Comparison of ENCODE assay signal across 9 mouse cellular contexts in genomic region chr7:73389871-73390294, GRCm38 (mm10). TPM values are rescaled to one million over a fixed set of nuclear protein-coding genes. Genes with fewer than 3 reads are reported as not detected.
DNase-seq lines count a peak whose midpoint lies in the region; ATAC-seq and TF ChIP-seq lines count a peak whose summit lies in the region.
"Had no signal": no experiment of that assay in that cellular context is flagged by ENCODE, and none has a peak within 500 bp of the region (broad histone marks: within the 10 kb centered on the region; RNA-seq: fewer than 3 reads in every experiment).

No protein-coding gene starts in this region.

- peaks cover 39% of the 10 kb centered on the region for H3K4me1 ChIP-seq in hindbrain, embryonic 14.5 days (replicated peaks; ENCODE audit: control insufficient read depth, insufficient read depth, low read length)
- H3K4me1 ChIP-seq in lung, embryonic 16.5 days (replicated peaks; ENCODE audit: control insufficient read depth, insufficient read depth, low read length): peaks cover 33% of the 10 kb centered on the region
- H3K4me1 ChIP-seq in stomach, postnatal 0 days (replicated peaks; ENCODE audit: control insufficient read depth, insufficient read depth): peaks cover 6% of the 10 kb centered on the region; the same call in 1 of the 2 replicates

- no peak for ATAC-seq in hindbrain, embryonic 14.5 days (ENCODE audit: low FRiP score)
- peak; percentile 38 for ATAC-seq in lung, embryonic 16.5 days (ENCODE audit: low read depth)
- no peak for ATAC-seq in stomach, postnatal 0 days (ENCODE audit: low FRiP score, low TSS enrichment)
- no peak for ATAC-seq in CD4-positive, CD25-positive, alpha-beta regulatory T cell, adult 4 months

- WGBS in hindbrain, embryonic 14.5 days: 2% methylated on average over 15 of the region's 15 CpGs
- WGBS in lung, embryonic 16.5 days: 1% methylated on average over 15 of the region's 15 CpGs
- 7% methylated on average over 15 of the region's 15 CpGs for WGBS in stomach, postnatal 0 days

- H3K4me3 ChIP-seq in hindbrain, embryonic 14.5 days (replicated peaks; ENCODE audit: low read length): peak overlapping the region; percentile 62
- H3K4me3 ChIP-seq in lung, embryonic 16.5 days (ENCODE audit: low read length): peak overlapping the region; percentile 83
- peak overlapping the region; percentile 76; the same call in 1 of the 2 replicates for H3K4me3 ChIP-seq in stomach, postnatal 0 days (ENCODE audit: low read depth, low read length)

- H3K27ac ChIP-seq in hindbrain, embryonic 14.5 days: peak overlapping the region; percentile 90
- peak overlapping the region; percentile 84 for H3K27ac ChIP-seq in lung, embryonic 16.5 days (ENCODE audit: low read length)
- H3K27ac ChIP-seq in stomach, postnatal 0 days (replicated peaks): peak overlapping the region; percentile 93; the same call in 1 of the 2 replicates

- no peak for TF ChIP-seq CTCF in stomach, postnatal 0 days (IDR thresholded peaks at IDR 0.05; ENCODE audit: low read depth)

- H3K9ac ChIP-seq in hindbrain, embryonic 14.5 days: peak overlapping the region; percentile 92
- peak overlapping the region; percentile 52 for H3K9ac ChIP-seq in lung, embryonic 16.5 days (ENCODE audit: low read length)
- H3K9ac ChIP-seq in stomach, postnatal 0 days (ENCODE audit: low read length): no peak overlapping the region

- TF ChIP-seq EP300 in stomach, postnatal 0 days (optimal IDR thresholded peaks at IDR 0.05): no peak

- peak; percentile 29 for DNase-seq in kidney, adult 18-20 months
- DNase-seq in kidney, adult 8-10 months: no peak
- DNase-seq in hindbrain, embryonic 14.5 days (ENCODE audit: low spot score): no peak
- peak; percentile 63 for DNase-seq in stomach, postnatal 0 days (ENCODE audit: low spot score)
- DNase-seq in right cerebral cortex, postnatal 10 days (ENCODE audit: low spot score in 2 of 2): no peak
- no peak for DNase-seq in layer of hippocampus, postnatal 14 days (ENCODE audit: low spot score in 2 of 2)

- peak overlapping the region; percentile 95 for H3K4me2 ChIP-seq in hindbrain, embryonic 14.5 days (replicated peaks)
- peak overlapping the region; percentile 67 for H3K4me2 ChIP-seq in lung, embryonic 16.5 days (ENCODE audit: low read depth, low read length)
- peak overlapping the region; percentile 91; the same call in 1 of the 2 replicates for H3K4me2 ChIP-seq in stomach, postnatal 0 days (replicated peaks; ENCODE audit: low read depth)

- no peaks in the 10 kb centered on the region for H3K27me3 ChIP-seq in hindbrain, embryonic 14.5 days (ENCODE audit: control insufficient read depth, insufficient read depth, low read length)
- no peaks in the 10 kb centered on the region for H3K27me3 ChIP-seq in lung, embryonic 16.5 days (ENCODE audit: control insufficient read depth, insufficient read depth, low read depth, low read length)
- H3K27me3 ChIP-seq in stomach, postnatal 0 days (ENCODE audit: control insufficient read depth, insufficient read depth, low read length): no peaks in the 10 kb centered on the region

- no peaks in the 10 kb centered on the region for H3K9me3 ChIP-seq in hindbrain, embryonic 14.5 days (ENCODE audit: control insufficient read depth, low read length)
- no peaks in the 10 kb centered on the region for H3K9me3 ChIP-seq in lung, embryonic 16.5 days (ENCODE audit: control insufficient read depth, low read length)
- H3K9me3 ChIP-seq in stomach, postnatal 0 days (ENCODE audit: control insufficient read depth, low read length): no peaks in the 10 kb centered on the region

- H3K36me3 ChIP-seq in hindbrain, embryonic 14.5 days (replicated peaks; ENCODE audit: control insufficient read depth, insufficient read depth): 0 out of 2 replicates have a peak, but pooled peaks cover 5% of the 10 kb centered on the region
- H3K36me3 ChIP-seq in lung, embryonic 16.5 days (ENCODE audit: control insufficient read depth, insufficient read depth, low read length): no peaks in the 10 kb centered on the region
- H3K36me3 ChIP-seq in stomach, postnatal 0 days (ENCODE audit: control insufficient read depth, insufficient read depth, low read length): peaks cover 4% of the 10 kb centered on the region

RNA-seq across cellular contexts. Expression of gene Rgma, which starts 14.6 kb away (rescaled TPM):
- polyA plus RNA-seq in hindbrain, embryonic 14.5 days (2014; fragmentation: Nextera tagmentation; extraction: Ambion mirVana): 46.3 and 46.7 TPM in 2 replicates
- 10.1 and 10.5 TPM in 2 replicates for polyA plus RNA-seq in lung, embryonic 16.5 days (2015; fragmentation: Nextera tagmentation; extraction: Ambion mirVana)
- 4.5 and 5.7 TPM in 2 replicates for polyA plus RNA-seq in stomach, postnatal 0 days (2015; fragmentation: Nextera tagmentation; extraction: Ambion mirVana)
- polyA plus RNA-seq in CD4-positive, CD25-positive, alpha-beta regulatory T cell, adult 4 months (2017; shearing (Covaris generic)): not detected
- total RNA-seq in layer of hippocampus, postnatal 14 days (2021): 10 to 100 TPM; 60.2 to 66.3 TPM
- total RNA-seq: MEL had no signal

Comparison
In these comparisons a context has a peak if more than half of its experiments do, and no peak if none do; other contexts are left out.
1. DNase-seq: peak in kidney, adult 18-20 months (single experiment) and stomach, postnatal 0 days (single experiment); none in kidney, adult 8-10 months (0 of 2), hindbrain, embryonic 14.5 days (single experiment), right cerebral cortex, postnatal 10 days (0 of 2) and layer of hippocampus, postnatal 14 days (0 of 2).
2. Peak in every context shown above with its lines, with median percentiles within 50 percentile points of each other: H3K27ac ChIP-seq, H3K4me2 ChIP-seq and H3K4me3 ChIP-seq.